Mouse (Mus musculus): ENCODE data around the gene Kif5a. TPM values are rescaled to one million over a fixed set of nuclear protein-coding genes. Genes with fewer than 3 reads are reported as not detected.

Gene Kif5a
- polyA plus RNA-seq, 1 experiment from 2014 or later = 6.7 TPM

DNA sequence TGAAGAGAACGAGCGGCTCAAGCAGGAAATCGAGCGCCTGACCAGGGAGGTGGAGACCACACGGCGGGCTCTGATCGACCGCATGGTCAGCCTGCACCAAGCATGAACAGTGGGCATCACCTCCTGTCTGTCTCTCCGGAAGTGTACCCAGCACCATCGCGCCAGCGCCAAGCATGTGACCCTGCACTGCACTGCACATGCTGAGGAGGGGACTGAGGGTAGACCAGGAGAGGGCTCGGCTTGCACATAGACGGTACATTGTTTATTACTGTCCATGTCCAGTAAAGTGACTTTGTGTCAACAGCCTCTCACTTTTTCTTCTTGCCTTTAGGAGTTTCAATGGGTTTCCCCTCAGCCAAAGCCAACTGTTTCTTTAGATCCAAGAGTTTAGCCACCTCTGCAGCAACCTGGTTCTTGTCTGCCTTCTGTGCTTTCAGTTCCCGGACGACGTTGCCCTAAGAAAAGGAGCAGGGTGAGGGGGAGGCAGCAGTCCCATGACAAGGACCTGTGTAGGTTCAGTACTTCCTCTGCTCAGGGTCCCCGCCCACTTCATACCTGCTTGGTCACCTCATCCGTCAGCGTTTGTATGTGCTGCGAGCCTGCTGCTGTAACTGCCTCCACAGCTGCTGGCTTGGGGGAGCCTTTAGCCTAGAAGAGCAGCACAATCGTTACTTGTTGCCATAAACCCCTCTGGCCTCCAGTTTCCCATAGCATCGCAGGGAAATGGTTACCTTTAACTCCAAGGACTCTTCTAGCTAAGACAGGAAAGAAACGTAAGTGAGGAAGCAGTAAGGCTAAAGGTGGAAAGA, 33.0 kb upstream of the Kif5a start:
- ATAC-seq (ENCODE audit: insufficient number of reproducible peaks, insufficient read depth, low FRiP score, low TSS enrichment, low read depth) = no peak
- 90% methylated on average over 24 of the region's 24 CpGs for WGBS
- H3K4me3 ChIP-seq = no peak overlapping the region
- no peak overlapping the region for H3K27ac ChIP-seq
- H3K4me1 ChIP-seq = peaks cover 24% of the 10 kb centered on the region
- no peaks in the 10 kb centered on the region for H3K9me3 ChIP-seq
- H3K27me3 ChIP-seq = no peaks in the 10 kb centered on the region
- H3K4me2 ChIP-seq = no peak overlapping the region
- no peak overlapping the region for H3K9ac ChIP-seq
- H3K36me3 ChIP-seq = peaks cover 81% of the 10 kb centered on the region

DNA sequence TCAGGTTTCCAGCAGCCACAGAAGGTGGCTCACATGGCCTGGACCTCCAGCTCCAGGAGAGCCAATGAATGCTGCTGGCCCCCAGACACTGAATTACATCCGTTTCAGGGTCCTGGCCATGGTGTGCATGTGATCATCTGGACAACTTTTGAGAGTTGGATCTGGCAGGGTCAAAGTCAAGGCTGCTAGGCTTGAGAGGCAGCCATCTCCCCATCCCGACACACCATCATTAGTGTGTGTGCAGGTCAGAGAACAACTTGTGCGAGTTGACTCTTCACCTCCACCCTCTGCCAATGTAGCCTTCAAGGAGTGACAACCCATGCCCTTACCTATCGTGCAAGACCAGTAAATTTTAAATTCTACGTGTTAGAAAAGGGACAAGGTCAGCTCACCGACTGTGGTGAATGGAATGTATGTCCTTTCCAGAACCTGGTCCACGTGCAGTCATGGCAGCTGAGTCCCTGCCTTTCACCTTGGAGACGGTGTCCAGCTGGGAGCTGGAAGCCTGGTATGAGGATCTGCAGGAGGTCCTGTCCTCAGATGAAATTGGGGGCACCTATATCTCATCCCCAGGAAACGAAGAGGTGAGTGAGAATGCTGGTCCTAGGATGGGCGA, 31.9 kb upstream of the Kif5a start:
- H3K9me3 ChIP-seq = no peaks in the 10 kb centered on the region
- peaks cover 26% of the 10 kb centered on the region for H3K4me1 ChIP-seq
- H3K27ac ChIP-seq = no peak overlapping the region
- H3K9ac ChIP-seq = no peak overlapping the region
- peaks cover 70% of the 10 kb centered on the region for H3K36me3 ChIP-seq
- no peak overlapping the region for H3K4me3 ChIP-seq
- no peak overlapping the region for H3K4me2 ChIP-seq
- no peak for ATAC-seq (ENCODE audit: insufficient number of reproducible peaks, insufficient read depth, low FRiP score, low TSS enrichment, low read depth)
- no peaks in the 10 kb centered on the region for H3K27me3 ChIP-seq
- 91% methylated on average over 10 of the region's 10 CpGs for WGBS

DNA sequence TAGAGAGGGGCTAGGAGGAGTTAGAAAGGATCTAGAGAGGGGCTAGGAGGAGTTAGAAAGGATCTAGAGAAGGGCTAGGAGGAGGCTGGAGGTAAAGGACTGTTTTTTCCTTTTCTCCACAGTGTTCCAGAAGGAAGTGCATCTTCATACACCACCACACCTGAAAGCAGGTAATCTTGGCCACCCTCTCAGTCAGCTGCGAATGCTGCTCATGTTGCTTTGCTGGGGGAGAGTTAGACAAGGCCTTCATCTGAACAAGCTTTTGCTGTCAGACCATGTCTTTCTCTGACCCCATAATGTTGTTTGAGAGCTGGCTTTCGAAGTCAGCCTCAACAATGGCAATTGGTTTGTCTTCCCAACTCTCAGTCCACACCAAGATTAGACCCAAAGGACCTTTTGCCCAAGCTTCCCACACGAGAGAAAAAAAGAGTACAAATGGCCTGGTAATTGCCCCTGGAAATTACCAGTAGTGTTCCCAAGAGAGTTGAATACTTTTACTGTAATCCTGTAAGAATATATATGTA, 30.5 kb upstream of the Kif5a start:
- peaks cover 34% of the 10 kb centered on the region for H3K4me1 ChIP-seq

DNA sequence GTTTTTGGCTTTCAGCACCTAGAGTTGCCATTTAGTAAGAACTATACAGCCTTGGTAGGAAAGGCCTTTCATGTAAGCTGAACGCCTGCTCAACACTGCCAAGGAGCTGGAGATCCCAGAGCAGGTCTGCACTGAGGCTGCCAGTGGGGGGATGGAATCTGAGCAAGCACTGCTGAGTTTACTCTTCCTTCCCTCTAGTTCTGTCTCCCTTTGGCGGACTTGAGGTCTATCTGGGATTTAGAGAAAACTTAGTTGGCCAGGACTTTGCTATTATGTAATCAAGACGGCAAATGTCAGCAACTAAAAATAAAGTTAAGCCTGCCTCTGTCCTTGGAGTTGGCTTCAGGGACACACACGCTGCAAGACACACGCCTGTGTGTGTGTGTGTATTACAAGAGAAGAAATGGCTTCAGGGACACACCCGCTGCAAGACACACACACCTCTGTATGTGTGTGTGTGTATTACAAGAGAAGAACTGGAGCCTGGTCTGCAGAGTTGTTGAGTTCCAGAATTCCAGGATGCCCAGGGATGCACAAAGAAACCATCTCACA, 29.9 kb upstream of the Kif5a start:
- H3K9ac ChIP-seq = no peak overlapping the region
- no peak for ATAC-seq (ENCODE audit: insufficient number of reproducible peaks, insufficient read depth, low FRiP score, low TSS enrichment, low read depth)
- peaks cover 52% of the 10 kb centered on the region for H3K36me3 ChIP-seq
- no peak overlapping the region for H3K27ac ChIP-seq
- H3K4me3 ChIP-seq = no peak overlapping the region
- H3K27me3 ChIP-seq = no peaks in the 10 kb centered on the region
- WGBS = 76% methylated on average over 6 of the region's 6 CpGs
- no peaks in the 10 kb centered on the region for H3K9me3 ChIP-seq
- H3K4me2 ChIP-seq = peak overlapping the region; percentile 89; the same call in 1 of the 2 replicates
- H3K4me1 ChIP-seq = peaks cover 35% of the 10 kb centered on the region

More for the DNA sequence above, 30.5 kb upstream of the Kif5a start:
- no peak overlapping the region for H3K4me2 ChIP-seq
- no peak overlapping the region for H3K9ac ChIP-seq
- H3K27me3 ChIP-seq = no peaks in the 10 kb centered on the region
- no peak for ATAC-seq (ENCODE audit: insufficient number of reproducible peaks, insufficient read depth, low FRiP score, low TSS enrichment, low read depth)
- no peaks in the 10 kb centered on the region for H3K9me3 ChIP-seq
- WGBS = 84% methylated on average over 3 of the region's 3 CpGs
- no peak overlapping the region for H3K27ac ChIP-seq
- H3K36me3 ChIP-seq = peaks cover 56% of the 10 kb centered on the region
- no peak overlapping the region for H3K4me3 ChIP-seq

DNA sequence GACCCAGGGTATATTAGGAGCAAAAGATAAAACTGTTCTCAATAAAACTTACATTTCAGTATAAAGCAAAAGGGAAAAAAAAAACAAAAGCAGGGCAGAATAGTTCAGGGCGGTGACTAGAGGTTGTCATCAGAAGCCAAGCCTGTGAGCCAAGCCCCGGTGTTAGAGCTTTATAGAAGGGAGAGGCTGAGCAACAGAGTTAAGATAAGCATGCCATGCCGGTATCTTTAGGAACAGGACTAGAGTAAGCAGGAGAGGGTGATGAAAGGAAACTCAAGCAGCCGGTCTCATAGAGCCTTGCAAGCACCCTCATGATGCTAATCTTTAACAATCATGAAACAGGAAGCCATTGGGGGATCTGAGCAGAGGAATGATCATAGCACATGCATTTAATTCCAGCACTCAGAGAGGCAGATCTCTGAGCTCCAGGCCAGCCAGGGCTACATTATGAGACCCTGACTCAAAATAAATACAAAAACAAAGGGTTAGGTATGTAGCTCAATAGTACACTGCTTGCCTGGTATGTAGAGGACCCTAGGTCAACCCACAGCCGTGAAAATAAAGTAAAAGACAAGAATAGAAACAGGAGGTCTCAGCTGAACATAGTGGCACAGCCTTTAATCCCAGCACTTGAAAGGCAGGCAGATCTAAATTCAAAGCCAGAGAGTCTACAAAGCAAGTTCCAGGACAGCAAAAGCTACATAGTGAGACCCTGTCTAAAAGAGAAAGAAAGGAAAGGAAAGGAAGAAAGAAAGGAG, 28.9 kb upstream of the Kif5a start:
- Histone ChIP-seq H3K27me3 (no peaks in the 10 kb centered on the region), H3K27ac (peak overlapping the region; percentile 97), H3K9me3 (no peaks in the 10 kb centered on the region), H3K4me1 (peaks cover 45% of the 10 kb centered on the region), H3K9ac (peak overlapping the region; percentile 81), H3K36me3 (peaks cover 46% of the 10 kb centered on the region), H3K4me2 (peak overlapping the region; percentile 89), H3K4me3 (peak overlapping the region; percentile 70)
- no peak for ATAC-seq (ENCODE audit: insufficient number of reproducible peaks, insufficient read depth, low FRiP score, low TSS enrichment, low read depth)
- WGBS = 46% methylated on average over 5 of the region's 5 CpGs

DNA sequence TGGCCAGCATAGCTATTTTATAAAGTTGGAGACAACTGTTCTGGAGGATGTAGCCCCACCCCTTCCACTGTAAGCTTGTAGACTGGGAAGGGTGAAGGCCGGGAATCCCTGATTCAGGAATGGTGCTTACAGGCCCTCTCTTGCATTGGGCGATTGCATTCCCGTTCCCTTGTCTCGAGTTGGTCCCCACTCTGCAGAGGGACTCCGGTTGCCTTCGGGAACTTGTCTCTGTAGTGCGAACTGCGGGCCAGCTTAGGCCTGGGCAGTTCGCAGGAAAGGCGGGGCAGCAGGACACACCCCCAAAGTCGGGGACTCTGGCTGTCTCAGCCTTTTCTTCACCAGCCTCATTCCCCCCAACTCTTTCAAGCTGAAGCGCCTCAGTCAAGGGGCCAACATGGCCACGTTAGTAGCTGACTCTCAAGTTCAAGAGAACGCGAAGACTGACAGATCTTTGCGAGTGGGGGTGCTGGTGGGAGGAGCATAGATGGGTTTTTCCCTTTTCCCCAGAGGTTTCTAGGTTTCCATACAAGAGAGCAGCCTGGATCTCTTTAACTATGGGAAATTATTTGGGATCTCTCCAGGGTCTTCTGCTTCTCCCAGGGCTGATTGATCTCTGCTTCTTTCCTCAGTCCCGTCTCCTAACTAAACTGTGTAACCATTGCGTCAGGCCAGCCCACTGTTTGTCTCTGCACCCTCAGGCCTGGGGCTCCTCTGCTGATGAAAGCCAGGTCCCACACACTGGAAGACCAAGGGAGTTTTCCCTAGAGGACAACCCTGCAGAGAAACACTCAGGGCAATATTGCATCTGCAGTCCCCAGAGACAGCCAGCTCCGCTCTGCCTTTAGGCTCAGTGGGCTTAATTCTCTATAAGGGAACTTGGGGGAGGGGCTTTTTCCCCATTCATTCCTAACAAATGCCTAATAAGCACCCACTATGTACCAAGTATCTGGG, 28.1 kb upstream of the Kif5a start:
- H3K9ac ChIP-seq = peak overlapping the region; percentile 81
- H3K9me3 ChIP-seq = no peaks in the 10 kb centered on the region
- peak overlapping the region; percentile 97 for H3K27ac ChIP-seq
- peaks cover 53% of the 10 kb centered on the region for H3K4me1 ChIP-seq
- peak; percentile 48 for ATAC-seq (ENCODE audit: insufficient number of reproducible peaks, insufficient read depth, low FRiP score, low TSS enrichment, low read depth)
- 1% methylated on average over 19 of the region's 19 CpGs for WGBS
- no peaks in the 10 kb centered on the region for H3K27me3 ChIP-seq
- H3K36me3 ChIP-seq = peaks cover 46% of the 10 kb centered on the region
- H3K4me3 ChIP-seq = peak overlapping the region; percentile 70
- H3K4me2 ChIP-seq = peak overlapping the region; percentile 89

DNA sequence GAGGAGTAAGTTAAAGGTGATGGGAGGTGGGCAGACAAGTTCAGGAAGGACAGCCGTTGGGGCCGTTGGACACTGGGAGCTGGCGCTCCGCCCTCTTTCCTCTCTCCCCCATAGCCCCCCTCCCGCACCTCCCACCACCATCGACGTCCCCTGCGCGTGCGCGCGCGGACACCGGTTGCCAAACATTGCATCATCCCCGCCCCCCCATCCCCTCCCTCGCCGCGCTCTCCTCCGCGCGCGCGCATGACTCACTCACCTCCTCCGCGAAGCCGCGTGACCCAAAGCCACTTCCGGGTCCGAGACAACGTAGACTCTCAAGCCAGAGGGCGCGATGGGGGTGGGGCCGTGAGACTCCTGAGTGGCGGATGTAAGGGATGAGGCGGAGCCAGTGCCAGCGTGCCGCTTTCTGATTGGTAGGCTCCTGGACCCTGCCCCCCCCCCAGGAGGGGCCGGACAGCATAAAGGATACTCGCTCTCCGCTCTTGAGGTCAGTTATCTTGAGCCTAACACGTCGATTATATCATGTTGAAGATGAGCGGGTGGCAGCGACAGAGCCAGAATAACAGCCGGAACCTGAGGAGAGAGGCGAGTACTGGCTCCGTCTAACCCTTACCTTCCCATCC, 27.3 kb upstream of the Kif5a start:
- Histone ChIP-seq H3K9ac (peak overlapping the region; percentile 84), H3K27ac (peak overlapping the region; percentile 97), H3K4me2 (peak overlapping the region; percentile 89), H3K9me3 (no peaks in the 10 kb centered on the region), H3K4me1 (peaks cover 61% of the 10 kb centered on the region), H3K4me3 (peak overlapping the region; percentile 70), H3K27me3 (no peaks in the 10 kb centered on the region), H3K36me3 (peaks cover 46% of the 10 kb centered on the region)
- under 1% methylated on average over 46 of the region's 47 CpGs for WGBS
- peak; percentile 86 for ATAC-seq (ENCODE audit: insufficient number of reproducible peaks, insufficient read depth, low FRiP score, low TSS enrichment, low read depth)

DNA sequence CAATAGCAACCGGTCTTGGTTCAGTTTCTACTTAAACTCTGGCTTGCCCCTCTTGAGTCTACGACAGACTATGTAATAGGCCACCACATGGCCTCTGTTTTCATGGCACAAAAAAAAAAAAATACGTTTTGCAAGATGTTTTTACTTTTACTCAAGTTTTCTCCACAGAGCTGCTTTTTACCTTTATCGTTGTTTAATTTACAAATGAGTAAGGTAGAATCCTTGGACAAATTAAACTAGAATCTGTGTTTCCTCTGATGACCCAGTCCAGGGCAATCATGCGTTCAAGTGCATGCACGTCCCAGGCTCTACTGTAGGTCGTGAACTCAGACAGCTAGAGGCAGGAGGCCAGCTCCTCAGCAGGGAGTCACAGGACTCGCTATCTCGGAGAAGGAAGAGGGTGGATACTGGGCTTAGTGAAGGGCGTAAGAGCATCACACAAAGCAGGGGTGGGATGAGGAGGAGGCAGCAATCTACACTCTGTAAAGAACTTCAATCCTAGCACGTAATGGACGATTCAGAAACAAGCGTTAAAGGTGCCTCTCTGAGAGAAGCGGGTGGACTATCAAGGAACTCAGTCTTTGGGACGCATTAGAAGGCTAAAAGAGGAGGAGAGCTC, 26.5 kb upstream of the Kif5a start:
- Histone ChIP-seq H3K27me3 (no peaks in the 10 kb centered on the region), H3K4me3 (peak overlapping the region; percentile 70), H3K27ac (peak overlapping the region; percentile 97), H3K4me2 (peak overlapping the region; percentile 89), H3K36me3 (peaks cover 46% of the 10 kb centered on the region), H3K4me1 (peaks cover 69% of the 10 kb centered on the region), H3K9ac (peak overlapping the region; percentile 84), H3K9me3 (no peaks in the 10 kb centered on the region)
- no peak for ATAC-seq (ENCODE audit: insufficient number of reproducible peaks, insufficient read depth, low FRiP score, low TSS enrichment, low read depth)
- WGBS = 3% methylated on average over 15 of the region's 15 CpGs

DNA sequence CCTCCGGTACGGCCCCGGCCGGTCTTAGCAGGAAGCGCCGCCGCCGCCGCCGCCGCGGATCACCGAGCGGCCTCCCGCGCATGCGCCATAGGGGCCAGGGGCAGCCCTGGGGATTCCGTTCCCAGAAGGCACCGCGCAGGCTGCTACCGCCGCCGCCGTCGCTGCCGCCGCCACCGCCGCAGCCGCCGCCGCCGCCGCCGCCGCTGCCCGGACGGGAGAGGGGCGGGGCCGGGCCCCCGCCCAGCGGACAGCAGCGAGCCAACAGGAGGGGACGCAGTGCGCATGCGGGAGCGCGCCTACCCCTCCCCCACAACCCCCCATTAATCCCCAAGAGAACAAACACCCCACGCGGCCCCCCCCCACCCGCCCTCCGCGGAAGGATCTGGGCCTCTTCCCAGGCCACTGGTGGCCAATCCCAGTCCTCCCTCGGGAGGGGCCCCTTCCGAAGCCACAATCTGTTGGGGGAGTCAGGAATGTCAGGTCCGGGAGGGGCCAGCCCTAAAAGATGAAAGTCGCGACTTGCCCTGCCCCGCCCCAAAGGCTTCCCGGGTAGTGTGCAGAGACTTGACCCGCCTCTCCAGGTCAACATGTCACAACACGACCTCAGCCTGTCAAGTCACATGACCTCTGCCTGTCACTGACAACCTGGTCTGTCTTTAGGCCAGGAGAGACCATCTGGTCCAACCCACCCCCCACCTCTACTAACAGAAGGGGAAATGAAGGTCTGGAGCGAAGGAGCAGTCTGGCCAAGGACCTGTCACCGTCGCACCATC, 25.8 kb upstream of the Kif5a start, which contains the start of gene Mbd6:
Gene Mbd6 (minus strand): TSS at position 219 of the 773 bp plus-strand sequence.
- H3K27me3 ChIP-seq = no peaks in the 10 kb centered on the region
- no peaks in the 10 kb centered on the region for H3K9me3 ChIP-seq
- H3K4me2 ChIP-seq = peak within 1 kb of the TSS; percentile 89
- H3K4me1 ChIP-seq = peaks cover 76% of the 10 kb centered on the region
- peaks cover 46% of the 10 kb centered on the region for H3K36me3 ChIP-seq
- H3K27ac ChIP-seq = peak within 1 kb of the TSS; percentile 97
- under 1% methylated on average over 47 of the region's 65 CpGs for WGBS
- ATAC-seq (ENCODE audit: insufficient number of reproducible peaks, insufficient read depth, low FRiP score, low TSS enrichment, low read depth) = peak; percentile 10; the same call in 1 of the 2 replicates
- H3K9ac ChIP-seq = peak within 1 kb of the TSS; percentile 84
- peak within 1 kb of the TSS; percentile 70 for H3K4me3 ChIP-seq
